Mouse (Mus musculus) small intestine, adult 2 months (tissue): ENCODE data around the gene R3hdm4.

Source experiments
- CTCF ChIP-seq: fragments of 200-500 bp; IDR thresholded peaks from 2 replicates; pipeline ENCODE4 v1.5.1; 2012; ENCODE audit warnings: low read depth, mild to moderate bottlenecking, control low read depth, inconsistent platforms, low read length, moderate library complexity, mixed read lengths; ENCODE audit not compliant: insufficient replicate concordance, insufficient read length; ENCODE audit errors: extremely low read depth
- POLR2A ChIP-seq: fragments of 200-500 bp; IDR thresholded peaks from 2 replicates; pipeline ENCODE4 v1.6.1; 2012; ENCODE audit warnings: low read depth, mild to moderate bottlenecking, control low read depth, inconsistent platforms, low read length, moderate library complexity

DNA sequence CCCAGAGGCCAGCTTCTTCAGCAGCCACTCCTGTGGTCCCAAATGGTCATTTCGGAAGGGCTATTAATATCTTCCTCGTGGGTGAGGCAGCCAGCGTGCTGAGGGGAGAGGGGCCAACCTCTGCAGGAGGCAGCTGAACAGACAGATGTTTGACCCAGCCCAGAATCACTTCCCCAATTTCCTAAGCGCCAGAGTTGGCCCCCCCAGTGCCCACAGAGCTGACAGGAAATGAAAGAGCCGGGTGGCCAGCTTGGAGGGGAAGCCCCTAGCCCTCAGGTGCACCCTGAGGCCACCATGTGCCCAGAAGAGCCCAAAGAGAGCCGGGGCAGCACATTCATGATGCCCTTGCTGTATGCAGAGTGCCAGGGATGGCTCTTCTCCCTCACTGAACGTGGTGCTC lies 19.7 kb upstream of the R3hdm4 start:
- TF ChIP-seq POLR2A (no peak), CTCF (no peak)
